Mouse (Mus musculus) liver, embryonic 12.5 days (tissue): ENCODE measurements at regions not wholly inside any gene's neighbourhood (a gene's known extent, or its start where the extent isn't known, plus 50 kb on each side); places are given as distances from the start of the nearest gene placed in this dataset.

Experiments used
- ATAC-seq: fragments of 200-750 bp; cut with Nextera tagmentation; 2 replicates; pipeline ENCODE4 v1.8.0; 2017; ENCODE audit warnings: moderate number of reproducible peaks, mild to moderate bottlenecking, moderate library complexity
- H3K27ac ChIP-seq: fragments of 300-500 bp; sonication (generic); 2 replicates; pipeline ENCODE4 v1.5.1; 2016; ENCODE audit warnings: mild to moderate bottlenecking
- H3K27me3 ChIP-seq: fragments of 300-500 bp; sonication (generic); replicated peaks from 2 replicates; pipeline ENCODE4 v1.6.1; 2016; ENCODE audit warnings: mild to moderate bottlenecking, moderate library complexity
- H3K36me3 ChIP-seq: fragments of 300-500 bp; sonication (generic); 2 replicates; pipeline ENCODE4 v1.6.1; 2016; ENCODE audit warnings: mild to moderate bottlenecking, moderate library complexity
- H3K4me1 ChIP-seq: fragments of 300-500 bp; sonication (generic); 2 replicates; pipeline ENCODE4 v1.6.1; 2016
- H3K4me2 ChIP-seq: fragments of 300-500 bp; sonication (generic); 2 replicates; pipeline ENCODE4 v1.6.1; 2016; ENCODE audit warnings: mild to moderate bottlenecking, moderate library complexity
- H3K4me3 ChIP-seq: fragments of 300-500 bp; sonication (generic); 2 replicates; pipeline ENCODE4 v1.5.1; 2016; ENCODE audit warnings: mild to moderate bottlenecking, moderate library complexity
- H3K9ac ChIP-seq: fragments of 300-500 bp; sonication (generic); 2 replicates; pipeline ENCODE4 v1.6.1; 2016; ENCODE audit warnings: mild to moderate bottlenecking, moderate library complexity
- H3K9me3 ChIP-seq: fragments of 300-500 bp; sonication (generic); replicated peaks from 2 replicates; pipeline ENCODE4 v1.6.1; 2016; ENCODE audit warnings: mild to moderate bottlenecking, moderate library complexity
- WGBS: fragments of 180-500 bp; shearing (Covaris S2); methylation state at CpG from one replicate; pipeline ENCODE4 v1.1.7; 2016; ENCODE audit not compliant: insufficient replicate concordance; 5-methylcytosine and 5-hydroxymethylcytosine counted together

- Histone ChIP-seq H3K36me3 (no peaks in the 10 kb centered on the region), H3K4me2 (no peak overlapping the region), H3K9ac (no peak overlapping the region), H3K27me3 (no peaks in the 10 kb centered on the region), H3K4me1 (no peaks in the 10 kb centered on the region), H3K9me3 (no peaks in the 10 kb centered on the region), H3K4me3 (no peak overlapping the region), H3K27ac (no peak overlapping the region)
- no peak for ATAC-seq
- 78% methylated on average over 1 of the region's 1 CpGs for WGBS
Measured at GRCm38 (mm10) chr1:183634836-183635235, 216.8 kb downstream of the Hhipl2 start.

GRCm38 (mm10) chr1:183637214-183637613 is 219.2 kb downstream of the Hhipl2 start:
- no peaks in the 10 kb centered on the region for H3K9me3 ChIP-seq
- no peaks in the 10 kb centered on the region for H3K27me3 ChIP-seq
- no peak for ATAC-seq
- H3K9ac ChIP-seq = no peak overlapping the region
- no peaks in the 10 kb centered on the region for H3K4me1 ChIP-seq
- H3K36me3 ChIP-seq = no peaks in the 10 kb centered on the region
- no peak overlapping the region for H3K4me3 ChIP-seq
- no peak overlapping the region for H3K27ac ChIP-seq
- 73% methylated on average over 8 of the region's 8 CpGs for WGBS
- no peak overlapping the region for H3K4me2 ChIP-seq

GRCm38 (mm10) chr1:183639332-183639731 is 221.3 kb downstream of the Hhipl2 start:
- Histone ChIP-seq H3K36me3 (no peaks in the 10 kb centered on the region), H3K4me2 (no peak overlapping the region), H3K27me3 (no peaks in the 10 kb centered on the region), H3K9me3 (no peaks in the 10 kb centered on the region), H3K9ac (no peak overlapping the region), H3K4me1 (no peaks in the 10 kb centered on the region), H3K4me3 (no peak overlapping the region), H3K27ac (no peak overlapping the region)
- no peak for ATAC-seq
- 44% methylated on average over 7 of the region's 7 CpGs for WGBS

DNA sequence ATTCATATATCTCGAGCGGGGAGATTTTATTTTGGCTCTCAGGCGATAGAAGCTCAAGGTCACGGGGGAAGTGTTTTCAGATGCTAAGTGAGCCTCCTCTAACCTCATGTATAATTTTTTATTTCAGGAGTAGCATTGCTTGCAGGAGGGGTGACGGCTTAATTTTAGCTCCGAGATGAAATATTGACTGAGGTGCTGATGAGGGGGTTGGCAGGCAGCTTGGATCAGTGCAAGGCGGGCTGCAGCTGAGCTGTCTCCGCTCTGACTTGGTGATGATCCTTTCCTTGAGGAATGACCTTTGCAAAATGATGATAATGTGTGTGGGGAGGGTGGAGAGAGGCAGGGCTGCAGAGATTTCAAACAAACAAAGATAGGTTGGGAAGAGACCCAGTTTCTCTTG is 222.6 kb downstream of the Hhipl2 start:
- ATAC-seq = no peak
- H3K27ac ChIP-seq = no peak overlapping the region
- no peak overlapping the region for H3K4me2 ChIP-seq
- no peak overlapping the region for H3K4me3 ChIP-seq
- no peak overlapping the region for H3K9ac ChIP-seq
- no peaks in the 10 kb centered on the region for H3K36me3 ChIP-seq
- H3K27me3 ChIP-seq = no peaks in the 10 kb centered on the region
- WGBS = 78% methylated on average over 8 of the region's 8 CpGs
- H3K4me1 ChIP-seq = no peaks in the 10 kb centered on the region
- no peaks in the 10 kb centered on the region for H3K9me3 ChIP-seq

GRCm38 (mm10) chr1:183644001-183644400 is 226.0 kb downstream of the Hhipl2 start:
- 50% methylated on average over 2 of the region's 2 CpGs for WGBS
- H3K27me3 ChIP-seq = no peaks in the 10 kb centered on the region
- no peaks in the 10 kb centered on the region for H3K9me3 ChIP-seq
- H3K36me3 ChIP-seq = no peaks in the 10 kb centered on the region
- no peaks in the 10 kb centered on the region for H3K4me1 ChIP-seq
- no peak overlapping the region for H3K27ac ChIP-seq
- H3K9ac ChIP-seq = no peak overlapping the region
- no peak overlapping the region for H3K4me3 ChIP-seq
- no peak for ATAC-seq
- no peak overlapping the region for H3K4me2 ChIP-seq

GRCm38 (mm10) chr1:183653878-183654277 is 235.9 kb downstream of the Hhipl2 start:
- H3K4me2 ChIP-seq = no peak overlapping the region
- 42% methylated on average over 6 of the region's 6 CpGs for WGBS
- no peaks in the 10 kb centered on the region; the same call in 1 of the 2 replicates for H3K9me3 ChIP-seq
- no peak overlapping the region for H3K27ac ChIP-seq
- H3K4me3 ChIP-seq = no peak overlapping the region
- no peaks in the 10 kb centered on the region for H3K4me1 ChIP-seq
- no peak overlapping the region for H3K9ac ChIP-seq
- ATAC-seq = no peak
- H3K36me3 ChIP-seq = no peaks in the 10 kb centered on the region
- no peaks in the 10 kb centered on the region for H3K27me3 ChIP-seq

- Histone ChIP-seq H3K9ac (no peak overlapping the region), H3K36me3 (no peaks in the 10 kb centered on the region), H3K27me3 (no peaks in the 10 kb centered on the region), H3K4me2 (no peak overlapping the region), H3K4me1 (no peaks in the 10 kb centered on the region), H3K9me3 (no peaks in the 10 kb centered on the region), H3K4me3 (no peak overlapping the region), H3K27ac (no peak overlapping the region)
- no peak for ATAC-seq
- 52% methylated on average over 5 of the region's 5 CpGs for WGBS
Measured at GRCm38 (mm10) chr1:183657043-183657442, 239.0 kb downstream of the Hhipl2 start.

DNA sequence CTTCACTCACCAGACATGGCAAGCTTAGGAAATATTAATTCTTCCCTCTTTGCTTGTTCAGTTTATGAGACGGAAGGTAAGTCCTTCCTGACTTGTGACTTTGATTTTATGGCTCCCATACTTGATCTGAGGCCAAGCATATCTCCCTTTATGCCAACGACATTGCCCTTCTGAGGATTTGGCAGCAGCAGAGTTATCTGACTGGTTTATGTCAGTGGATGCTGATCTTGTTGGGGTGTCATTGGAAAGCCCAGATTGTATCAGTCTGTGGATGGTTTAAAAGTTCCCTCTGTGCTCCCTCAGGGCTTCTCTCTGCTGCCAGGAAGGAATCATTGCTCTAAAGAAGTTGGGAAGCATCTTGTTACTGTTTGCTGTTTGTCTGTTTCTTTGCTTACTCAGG is 242.5 kb downstream of the Hhipl2 start:
- ATAC-seq = no peak
- H3K4me2 ChIP-seq = no peak overlapping the region
- no peaks in the 10 kb centered on the region for H3K36me3 ChIP-seq
- WGBS = 66% methylated on average over 2 of the region's 2 CpGs
- no peaks in the 10 kb centered on the region for H3K27me3 ChIP-seq
- H3K4me3 ChIP-seq = no peak overlapping the region
- H3K9ac ChIP-seq = no peak overlapping the region
- no peak overlapping the region for H3K27ac ChIP-seq
- H3K9me3 ChIP-seq = no peaks in the 10 kb centered on the region
- no peaks in the 10 kb centered on the region for H3K4me1 ChIP-seq

GRCm38 (mm10) chr1:183662369-183663043 is 244.5 kb downstream of the Hhipl2 start:
- no peaks in the 10 kb centered on the region for H3K36me3 ChIP-seq
- no peak overlapping the region for H3K4me2 ChIP-seq
- WGBS = 68% methylated on average over 15 of the region's 15 CpGs
- no peak overlapping the region for H3K9ac ChIP-seq
- no peaks in the 10 kb centered on the region for H3K4me1 ChIP-seq
- no peaks in the 10 kb centered on the region for H3K27me3 ChIP-seq
- H3K4me3 ChIP-seq = no peak overlapping the region
- H3K27ac ChIP-seq = no peak overlapping the region
- ATAC-seq = no peak
- peaks cover 3% of the 10 kb centered on the region for H3K9me3 ChIP-seq

GRCm38 (mm10) chr1:183669271-183669670 is 251.3 kb downstream of the Hhipl2 start:
- H3K27me3 ChIP-seq = no peaks in the 10 kb centered on the region
- ATAC-seq = no peak
- peaks cover 3% of the 10 kb centered on the region for H3K9me3 ChIP-seq
- no peak overlapping the region for H3K4me3 ChIP-seq
- no peak overlapping the region for H3K9ac ChIP-seq
- no peak overlapping the region for H3K27ac ChIP-seq
- no peaks in the 10 kb centered on the region for H3K36me3 ChIP-seq
- no peaks in the 10 kb centered on the region for H3K4me1 ChIP-seq
- no peak overlapping the region for H3K4me2 ChIP-seq
- WGBS = 58% methylated on average over 8 of the region's 8 CpGs

DNA sequence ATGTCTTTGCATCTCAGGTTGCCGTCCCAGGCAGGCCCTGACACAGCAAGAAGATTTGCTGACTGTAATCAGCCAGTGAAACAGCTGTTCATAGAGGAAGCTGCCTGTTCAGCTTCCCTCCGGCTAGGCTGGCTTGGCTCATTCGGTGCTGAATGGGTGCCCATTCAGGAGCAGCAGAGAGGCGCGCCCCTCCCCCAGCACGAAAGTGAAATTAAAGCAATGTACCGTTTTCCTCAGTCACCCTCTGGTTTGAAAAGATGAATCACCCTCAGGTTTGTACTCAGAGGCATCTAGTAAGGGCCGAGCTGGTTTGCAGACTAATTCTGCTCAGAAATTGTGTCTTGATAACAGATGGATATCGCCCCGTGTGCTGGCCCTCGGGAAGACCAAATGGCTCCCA is 251.7 kb downstream of the Hhipl2 start:
- H3K36me3 ChIP-seq = no peaks in the 10 kb centered on the region
- no peak overlapping the region for H3K4me2 ChIP-seq
- H3K9me3 ChIP-seq = peaks cover 3% of the 10 kb centered on the region
- H3K4me3 ChIP-seq = no peak overlapping the region
- no peak for ATAC-seq
- H3K4me1 ChIP-seq = no peaks in the 10 kb centered on the region
- no peaks in the 10 kb centered on the region for H3K27me3 ChIP-seq
- no peak overlapping the region for H3K27ac ChIP-seq
- 54% methylated on average over 11 of the region's 11 CpGs for WGBS
- H3K9ac ChIP-seq = no peak overlapping the region

DNA sequence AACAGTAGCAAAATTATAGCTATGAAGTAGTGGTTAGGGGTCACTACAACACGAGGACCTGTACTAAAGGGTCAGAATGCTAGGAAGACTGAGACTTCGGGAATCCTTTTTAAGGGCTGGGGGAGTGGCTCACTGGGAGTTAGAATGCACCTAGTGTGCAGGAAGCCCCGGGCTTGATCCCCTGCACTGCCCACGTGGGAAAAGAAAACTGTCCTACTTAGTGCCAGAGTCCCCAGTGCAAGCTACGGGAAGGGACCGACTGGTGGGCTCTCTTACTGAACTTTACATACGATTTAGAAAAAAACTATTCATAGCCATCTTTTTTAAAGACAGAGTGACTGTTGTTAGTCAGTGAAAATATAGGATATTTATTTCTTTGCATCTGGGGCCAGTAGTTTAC is 252.5 kb downstream of the Hhipl2 start:
- Histone ChIP-seq H3K4me2 (no peak overlapping the region), H3K9ac (no peak overlapping the region), H3K27me3 (no peaks in the 10 kb centered on the region), H3K9me3 (peaks cover 3% of the 10 kb centered on the region), H3K36me3 (no peaks in the 10 kb centered on the region), H3K27ac (no peak overlapping the region), H3K4me3 (no peak overlapping the region), H3K4me1 (no peaks in the 10 kb centered on the region)
- 59% methylated on average over 7 of the region's 7 CpGs for WGBS
- no peak for ATAC-seq

DNA sequence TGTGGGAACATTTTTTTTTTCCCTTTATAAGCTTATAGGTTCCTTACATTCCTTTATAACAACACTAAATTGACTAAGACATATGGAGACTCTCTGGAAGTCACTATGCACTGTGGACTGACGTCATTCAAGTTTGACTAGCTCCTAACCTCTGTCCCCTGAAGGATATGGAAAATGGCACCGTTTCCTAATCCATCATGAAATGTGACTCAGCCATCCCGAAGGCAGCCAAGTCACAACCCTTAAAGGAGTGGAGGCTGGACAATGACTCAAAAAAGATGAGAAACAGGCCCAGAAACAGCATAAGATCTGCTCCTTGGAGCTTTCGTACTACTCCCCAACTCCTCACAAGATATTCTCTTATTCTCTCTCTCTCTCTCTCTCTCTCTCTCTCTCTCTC is 253.5 kb downstream of the Hhipl2 start:
- Histone ChIP-seq H3K27ac (no peak overlapping the region), H3K9ac (no peak overlapping the region), H3K27me3 (no peaks in the 10 kb centered on the region), H3K4me1 (no peaks in the 10 kb centered on the region), H3K36me3 (no peaks in the 10 kb centered on the region), H3K9me3 (peaks cover 3% of the 10 kb centered on the region), H3K4me3 (no peak overlapping the region), H3K4me2 (no peak overlapping the region)
- WGBS = 49% methylated on average over 4 of the region's 4 CpGs
- no peak for ATAC-seq
